Mouse (Mus musculus) C2C12 (cell line): ENCODE results near the gene Cpeb1.

Experiments used
- CTCF ChIP-seq: IDR thresholded peaks from one replicate; pipeline ENCODE4 v1.5.1; 2011; ENCODE audit not compliant: control insufficient read depth, insufficient read depth, insufficient read length
- MAX ChIP-seq: IDR thresholded peaks from one replicate; pipeline ENCODE4 v1.6.1; 2011; ENCODE audit warnings: mild to moderate bottlenecking, control low read depth

GRCm38 (mm10) chr7:81342356-81343094 is 112.7 kb downstream of the Cpeb1 start:
- no peak for TF ChIP-seq CTCF
- TF ChIP-seq MAX: no peak
